Comparison of ENCODE assay signal across 12 mouse cellular contexts in genomic region chr8:11234151-11234878, GRCm38 (mm10).
A peak's percentile ranks its signal among the peaks of the same experiment; 100 is the strongest.
DNase-seq lines count a peak whose midpoint lies in the region; ATAC-seq and TF ChIP-seq lines count a peak whose summit lies in the region.
"Had no signal": no experiment of that assay in that cellular context is flagged by ENCODE, and none has a peak within 500 bp of the region (broad histone marks: within the 10 kb centered on the region; RNA-seq: fewer than 3 reads in every experiment).

No protein-coding gene starts in this region.

- 0 out of 2 replicates have a peak, but pooled peaks have one; percentile 26 for TF ChIP-seq EP300 in heart, adult 2 months (IDR thresholded peaks at IDR 0.05; ENCODE audit: insufficient read depth, low read depth, low read length)

- H3K27ac ChIP-seq in heart, adult 2 months: no peak overlapping the region
- H3K27ac ChIP-seq in intestine, embryonic 16.5 days (ENCODE audit: low read length): no peak overlapping the region
- H3K27ac ChIP-seq: embryonic facial prominence, embryonic 12.5 days; forebrain, embryonic 12.5 days; hindbrain, embryonic 13.5 days had no signal

- peak; percentile 42 for ATAC-seq in intestine, embryonic 16.5 days

- no peak overlapping the region for H3K4me3 ChIP-seq in heart, adult 2 months
- no peak overlapping the region for H3K4me3 ChIP-seq in intestine, embryonic 16.5 days (ENCODE audit: low read length)
- H3K4me3 ChIP-seq: embryonic facial prominence, embryonic 12.5 days; forebrain, embryonic 12.5 days; hindbrain, embryonic 13.5 days had no signal

- intact Hi-C loops in heart, adult 2 months (cut with DNase I): no loop called here
- intact Hi-C loops in left cerebral cortex, postnatal 36 days (cut with DNase I): no loop called here

- no peak for DNase-seq in heart, adult 2 months
- DNase-seq in heart, adult 8-10 months (ENCODE audit: low spot score): no peak
- peak; percentile 58 for DNase-seq in kidney, postnatal 10 days
- peak; percentile 39 to 67 for DNase-seq in lung, postnatal 4 days
- DNase-seq in left cerebral cortex, postnatal 36 days (ENCODE audit: low spot score in 2 of 2): no peak
- no peak for DNase-seq in left cerebral cortex, adult 18-20 months (ENCODE audit: low spot score in 2 of 2)
- DNase-seq: cerebellum, adult 11-12 months had no signal

- H3K4me1 ChIP-seq in heart, adult 2 months (ENCODE audit: control insufficient read depth, insufficient read depth, low read length): no peaks in the 10 kb centered on the region
- peaks cover 9% of the 10 kb centered on the region; the same call in 1 of the 2 replicates for H3K4me1 ChIP-seq in intestine, embryonic 16.5 days (ENCODE audit: control insufficient read depth, insufficient read depth, low read length)
- H3K4me1 ChIP-seq: embryonic facial prominence, embryonic 12.5 days; forebrain, embryonic 12.5 days had no signal

- H3K27me3 ChIP-seq in heart, adult 2 months (ENCODE audit: control insufficient read depth, insufficient read depth, low read length): no peaks in the 10 kb centered on the region
- H3K27me3 ChIP-seq in intestine, embryonic 16.5 days (replicated peaks; ENCODE audit: control insufficient read depth, insufficient read depth, low read length): no peaks in the 10 kb centered on the region
- H3K27me3 ChIP-seq: embryonic facial prominence, embryonic 12.5 days; hindbrain, embryonic 13.5 days had no signal

- no peak for TF ChIP-seq POLR2A in heart, adult 2 months (IDR thresholded peaks at IDR 0.05; ENCODE audit: insufficient read depth, low read depth, low read length)

- no peak for TF ChIP-seq CTCF in heart, adult 2 months (IDR thresholded peaks at IDR 0.05)

- H3K9me3 ChIP-seq in intestine, embryonic 16.5 days (ENCODE audit: control insufficient read depth, low read length): no peaks in the 10 kb centered on the region
- H3K9me3 ChIP-seq: embryonic facial prominence, embryonic 12.5 days; forebrain, embryonic 12.5 days; hindbrain, embryonic 13.5 days had no signal

- H3K36me3 ChIP-seq in heart, adult 2 months (ENCODE audit: control insufficient read depth, insufficient read depth, low read length): peaks cover 5% of the 10 kb centered on the region
- H3K36me3 ChIP-seq in intestine, embryonic 16.5 days (ENCODE audit: control insufficient read depth, insufficient read depth, low read length): peaks cover 9% of the 10 kb centered on the region; the same call in 1 of the 2 replicates
- H3K36me3 ChIP-seq: forebrain, embryonic 12.5 days; hindbrain, embryonic 13.5 days had no signal

- 46% methylated on average over 10 of the region's 10 CpGs for WGBS in heart, adult 2 months
- WGBS in intestine, embryonic 16.5 days: 36% methylated on average over 10 of the region's 10 CpGs

- H3K79me2 ChIP-seq in heart, adult 2 months (replicated peaks; ENCODE audit: control insufficient read depth, insufficient read depth, low read length): no peaks in the 10 kb centered on the region

- H3K4me2 ChIP-seq in intestine, embryonic 16.5 days (ENCODE audit: low read depth, low read length): no peak overlapping the region
- H3K4me2 ChIP-seq: embryonic facial prominence, embryonic 12.5 days; forebrain, embryonic 12.5 days; hindbrain, embryonic 13.5 days; midbrain, embryonic 11.5 days had no signal

- no peak overlapping the region for H3K9ac ChIP-seq in heart, adult 2 months (ENCODE audit: low read depth, low read length)
- no peak overlapping the region for H3K9ac ChIP-seq in intestine, embryonic 16.5 days (ENCODE audit: low read depth, low read length)
- H3K9ac ChIP-seq: embryonic facial prominence, embryonic 12.5 days; forebrain, embryonic 12.5 days; hindbrain, embryonic 13.5 days had no signal

Comparison
In these comparisons a context has a peak if more than half of its experiments do, and no peak if none do; other contexts are left out.
1. DNase-seq: peak in kidney, postnatal 10 days (single experiment) and lung, postnatal 4 days (2 of 2); none in heart, adult 2 months (0 of 2), heart, adult 8-10 months (single experiment), left cerebral cortex, postnatal 36 days (0 of 2) and left cerebral cortex, adult 18-20 months (0 of 2).